Mouse (Mus musculus) spleen, adult 2 months (tissue): Measurements from ENCODE around the gene Sclt1.

ENCODE experiments used
- CTCF ChIP-seq: fragments of 200-500 bp; IDR thresholded peaks from 2 replicates; pipeline ENCODE4 v1.5.1; 2011; ENCODE audit warnings: mild to moderate bottlenecking, inconsistent platforms; ENCODE audit not compliant: insufficient read depth, insufficient read length, insufficient replicate concordance; ENCODE audit errors: extremely low read depth
- POLR2A ChIP-seq: fragments of 200-500 bp; IDR thresholded peaks from 2 replicates; pipeline ENCODE4 v1.6.1; 2011; ENCODE audit warnings: low read depth, low read length, inconsistent platforms

DNA sequence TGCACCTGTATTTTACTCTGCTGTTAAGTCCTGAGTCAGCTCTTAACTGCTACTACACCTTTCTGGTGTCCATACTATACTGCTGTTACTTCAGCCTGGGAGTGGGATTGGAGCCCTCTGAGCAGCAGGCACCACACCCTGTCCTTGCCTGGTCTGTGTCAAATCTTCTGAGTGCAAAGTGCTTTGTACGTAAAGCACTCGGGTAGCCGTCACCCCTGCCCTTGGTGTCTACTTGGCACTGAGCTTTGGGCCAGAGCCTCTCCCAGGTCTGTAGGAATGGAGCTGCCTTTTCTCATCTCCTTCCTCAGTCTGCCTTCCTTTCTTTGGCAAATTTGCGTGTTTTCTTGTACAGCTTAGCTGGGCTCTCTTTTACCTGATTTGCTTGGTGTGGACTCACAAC, 152.3 kb downstream of the Sclt1 start:
- TF ChIP-seq CTCF: no peak
- no peak for TF ChIP-seq POLR2A
